Mouse (Mus musculus) limb, embryonic 14.5 days (tissue): ENCODE measurements around the gene Ppox. TPM values are rescaled to one million over a fixed set of nuclear protein-coding genes. Genes with fewer than 3 reads are reported as not detected.
A peak's percentile ranks its signal among the peaks of the same experiment; 100 is the strongest.

ENCODE experiments used
- ATAC-seq: fragments of 200-750 bp; cut with Nextera tagmentation; 2 replicates; pipeline ENCODE4 v1.8.0; 2017; ENCODE audit warnings: low read depth, moderate number of reproducible peaks, moderate TSS enrichment; ENCODE audit not compliant: low FRiP score
- DNase-seq: peaks from one replicate; pipeline ENCODE4 v3.0.0-alpha.2; 2015; ENCODE audit warnings: low spot score
- H3K27ac ChIP-seq: fragments of 300-500 bp; sonication (generic); replicated peaks from 2 replicates; pipeline ENCODE4 v1.5.1; 2014; ENCODE audit warnings: low read depth, mild to moderate bottlenecking, low read length, moderate library complexity, mixed read lengths
- H3K27me3 ChIP-seq: fragments of 300-500 bp; sonication (generic); 2 replicates; pipeline ENCODE4 v1.6.1; 2014; ENCODE audit warnings: low read length, mixed read lengths; ENCODE audit not compliant: control insufficient read depth, insufficient read depth
- H3K36me3 ChIP-seq: fragments of 300-500 bp; sonication (generic); 2 replicates; pipeline ENCODE4 v1.6.1; 2014; ENCODE audit warnings: mild to moderate bottlenecking, low read length, moderate library complexity, mixed read lengths; ENCODE audit not compliant: control insufficient read depth, insufficient read depth
- H3K4me1 ChIP-seq: fragments of 300-500 bp; sonication (generic); 2 replicates; pipeline ENCODE4 v1.6.1; 2014; ENCODE audit warnings: antibody characterized with exemption, low read length, mixed read lengths; ENCODE audit not compliant: control insufficient read depth, insufficient read depth
- H3K4me2 ChIP-seq: fragments of 300-500 bp; sonication (generic); replicated peaks from 2 replicates; pipeline ENCODE4 v1.6.1; 2014; ENCODE audit warnings: low read depth, mild to moderate bottlenecking, low read length, moderate library complexity; ENCODE audit not compliant: severe bottlenecking
- H3K4me3 ChIP-seq: fragments of 300-500 bp; sonication (generic); replicated peaks from 2 replicates; pipeline ENCODE4 v1.5.1; 2014; ENCODE audit warnings: low read length
- H3K9ac ChIP-seq: fragments of 300-500 bp; sonication (generic); 2 replicates; pipeline ENCODE4 v1.6.1; 2014; ENCODE audit warnings: mild to moderate bottlenecking, low read depth, low read length, moderate library complexity; ENCODE audit not compliant: severe bottlenecking
- H3K9me3 ChIP-seq: fragments of 300-500 bp; sonication (generic); 2 replicates; pipeline ENCODE4 v1.6.1; 2016; ENCODE audit warnings: low read length; ENCODE audit not compliant: control insufficient read depth
- POLR2A ChIP-seq: fragments of 200-500 bp; IDR thresholded peaks from 2 replicates; pipeline ENCODE4 v1.8.0; 2012; ENCODE audit warnings: inconsistent platforms, mild to moderate bottlenecking, moderate library complexity, borderline replicate concordance; ENCODE audit not compliant: insufficient read depth, insufficient read length; ENCODE audit errors: extremely low read depth
- WGBS: fragments of 180-500 bp; shearing (Covaris S2); extraction: QIAGEN DNeasy Blood & Tissue Kit; methylation state at CpG from one replicate; pipeline ENCODE4 v1.1.7; 2014; 5-methylcytosine and 5-hydroxymethylcytosine counted together
- polyA plus RNA-seq, 2 experiments: library from polyadenylated mRNA; depleted of rRNA in 1 of 2; stranded (reverse) in 1 of 2; unstranded in 1 of 2; fragments of >200 nt; fragmentation: Nextera tagmentation in 1 of 2; extraction: Ambion mirVana in 1 of 2; gene quantifications; 2 replicates each; pipeline versions ENCODE4 v1.2.1 to v1.2.3; 2012 to 2014

Gene Ppox
- polyA plus RNA-seq, 2 experiments, result 55.7 to 133 TPM

GRCm38 (mm10) chr1:171274171-171274570 lies 6.8 kb downstream of the Ppox start:
- ATAC-seq (no peak), DNase-seq (no peak)
- H3K36me3 ChIP-seq, result peaks cover 69% of the 10 kb centered on the region
- no peak overlapping the region for H3K27ac ChIP-seq
- no peaks in the 10 kb centered on the region for H3K27me3 ChIP-seq
- H3K9me3 ChIP-seq, result no peaks in the 10 kb centered on the region
- WGBS, result 93% methylated on average over 12 of the region's 12 CpGs
- H3K4me2 ChIP-seq, result no peak overlapping the region
- no peak for TF ChIP-seq POLR2A
- no peak overlapping the region for H3K9ac ChIP-seq
- H3K4me3 ChIP-seq, result no peak overlapping the region
- peaks cover 13% of the 10 kb centered on the region for H3K4me1 ChIP-seq

- H3K9ac ChIP-seq, result no peak overlapping the region
- no peaks in the 10 kb centered on the region for H3K9me3 ChIP-seq
- TF ChIP-seq POLR2A, result no peak
- no peak overlapping the region for H3K4me3 ChIP-seq
- no peak overlapping the region for H3K4me2 ChIP-seq
- DNase-seq (no peak), ATAC-seq (no peak)
- 95% methylated on average over 3 of the region's 3 CpGs for WGBS
- H3K36me3 ChIP-seq, result peaks cover 48% of the 10 kb centered on the region
- peaks cover 13% of the 10 kb centered on the region for H3K4me1 ChIP-seq
- no peaks in the 10 kb centered on the region for H3K27me3 ChIP-seq
- H3K27ac ChIP-seq, result no peak overlapping the region
These were observed 8.9 kb downstream of the Ppox start for GRCm38 (mm10) chr1:171272086-171272485.

- H3K27ac ChIP-seq, result no peak overlapping the region
- H3K4me2 ChIP-seq, result no peak overlapping the region; the same call in 1 of the 2 replicates
- ATAC-seq, result no peak
- H3K4me3 ChIP-seq, result no peak overlapping the region; the same call in 1 of the 2 replicates
- peaks cover 43% of the 10 kb centered on the region for H3K36me3 ChIP-seq
- H3K27me3 ChIP-seq, result no peaks in the 10 kb centered on the region
- no peaks in the 10 kb centered on the region for H3K9me3 ChIP-seq
- no peak overlapping the region for H3K9ac ChIP-seq
- TF ChIP-seq POLR2A, result no peak
- peaks cover 13% of the 10 kb centered on the region for H3K4me1 ChIP-seq
- 68% methylated on average over 10 of the region's 10 CpGs for WGBS
- DNase-seq, result no peak
These were observed 9.4 kb downstream of the Ppox start for GRCm38 (mm10) chr1:171271622-171272021.

GRCm38 (mm10) chr1:171271196-171271595 lies 9.8 kb downstream of the Ppox start:
- DNase-seq (no peak), ATAC-seq (no peak)
- peak overlapping the region; percentile 96 for H3K4me2 ChIP-seq
- no peaks in the 10 kb centered on the region for H3K9me3 ChIP-seq
- H3K4me1 ChIP-seq, result peaks cover 13% of the 10 kb centered on the region
- TF ChIP-seq POLR2A, result no peak
- H3K4me3 ChIP-seq, result peak overlapping the region; percentile 88
- WGBS, result 51% methylated on average over 9 of the region's 9 CpGs
- no peak overlapping the region for H3K27ac ChIP-seq
- no peaks in the 10 kb centered on the region for H3K27me3 ChIP-seq
- H3K9ac ChIP-seq, result peak overlapping the region; percentile 77
- H3K36me3 ChIP-seq, result peaks cover 39% of the 10 kb centered on the region

GRCm38 (mm10) chr1:171270573-171270900 lies 10.4 kb downstream of the Ppox start:
- 5% methylated on average over 19 of the region's 19 CpGs for WGBS
- no peaks in the 10 kb centered on the region for H3K27me3 ChIP-seq
- peak overlapping the region; percentile 77 for H3K9ac ChIP-seq
- H3K36me3 ChIP-seq, result peaks cover 32% of the 10 kb centered on the region
- H3K4me1 ChIP-seq, result peaks cover 13% of the 10 kb centered on the region
- H3K9me3 ChIP-seq, result no peaks in the 10 kb centered on the region
- DNase-seq, result no peak
- no peak for TF ChIP-seq POLR2A
- H3K4me3 ChIP-seq, result peak overlapping the region; percentile 88
- peak; percentile 35; the same call in 1 of the 2 replicates for ATAC-seq
- peak overlapping the region; percentile 96 for H3K4me2 ChIP-seq
- no peak overlapping the region for H3K27ac ChIP-seq
